Mouse (Mus musculus) MEL (cell line): ENCODE measurements around the gene Gm45021. TPM values are rescaled to one million over a fixed set of nuclear protein-coding genes. Genes with fewer than 3 reads are reported as not detected.

Experiments
- DNase-seq: peaks from one replicate; pipeline ENCODE4 v3.0.0; 2011; ENCODE audit warnings: low read depth, low spot score
- H3K27ac ChIP-seq: 2 replicates; pipeline ENCODE4 v1.5.1; 2012; ENCODE audit warnings: low read depth, mild to moderate bottlenecking, control low read depth, low read length, moderate library complexity; ENCODE audit not compliant: control insufficient read depth
- H3K27me3 ChIP-seq, 2 experiments: fragments of 150-350 bp in 1 of 2; sonication (generic) in 1 of 2; 2 replicates each; pipeline ENCODE4 v1.6.1; 2012; ENCODE audit warnings: low read length in 2 of 2, mild to moderate bottlenecking in 2 of 2, improper control_type of control experiment in 1 of 2, moderate library complexity in 1 of 2; ENCODE audit not compliant: insufficient read depth in 2 of 2, control insufficient read depth in 1 of 2
- H3K36me3 ChIP-seq, 2 experiments: 2 replicates each; pipeline ENCODE4 v1.6.1; 2012 to 2014; ENCODE audit warnings: low read length in 2 of 2, improper control_type of control experiment in 1 of 2, inconsistent platforms in 1 of 2, mild to moderate bottlenecking in 1 of 2; ENCODE audit not compliant: insufficient read depth in 2 of 2, control insufficient read depth in 1 of 2
- H3K4me1 ChIP-seq, 2 experiments: fragments of 150-350 bp in 1 of 2; sonication (generic) in 1 of 2; 2 replicates each; pipeline ENCODE4 v1.6.1; 2012; ENCODE audit warnings: low read length in 2 of 2, improper control_type of control experiment in 1 of 2, mild to moderate bottlenecking in 1 of 2; ENCODE audit not compliant: insufficient read depth in 2 of 2, control insufficient read depth in 1 of 2
- H3K4me3 ChIP-seq, 2 experiments: fragments of 150-350 bp in 1 of 2; sonication (generic) in 1 of 2; 2 replicates each; pipeline ENCODE4 v1.5.1; 2012; ENCODE audit warnings: low read depth in 2 of 2, low read length in 2 of 2, mild to moderate bottlenecking in 2 of 2, moderate library complexity in 2 of 2, control low read depth in 1 of 2, improper control_type of control experiment in 1 of 2; ENCODE audit not compliant: control insufficient read depth in 1 of 2, insufficient read depth in 1 of 2
- H3K79me2 ChIP-seq: 2 replicates; pipeline ENCODE4 v1.6.1; 2012; ENCODE audit warnings: mild to moderate bottlenecking, low read length, moderate library complexity; ENCODE audit not compliant: control insufficient read depth, poor library complexity, insufficient read depth
- H3K9ac ChIP-seq: 2 replicates; pipeline ENCODE4 v1.6.1; 2012; ENCODE audit warnings: low read depth, mild to moderate bottlenecking, control low read depth, low read length, moderate library complexity; ENCODE audit not compliant: control insufficient read depth, poor library complexity, severe bottlenecking
- H3K9me3 ChIP-seq: fragments of 150-350 bp; sonication (generic); replicated peaks from 2 replicates; pipeline ENCODE4 v1.6.1; 2012; ENCODE audit warnings: mild to moderate bottlenecking, low read length, improper control_type of control experiment, moderate library complexity; ENCODE audit not compliant: insufficient read depth
- EP300 ChIP-seq, 2 experiments: IDR thresholded peaks; 2 replicates each; pipeline ENCODE4 v1.6.1; 2011; ENCODE audit warnings: improper control_type of control experiment in 2 of 2, low read length in 2 of 2, low read depth in 1 of 2, mild to moderate bottlenecking in 1 of 2
- ETS1 ChIP-seq: IDR thresholded peaks from 2 replicates; pipeline ENCODE4 v1.6.1; 2012; ENCODE audit warnings: low read depth, mild to moderate bottlenecking, inconsistent platforms, low read length, improper control_type of control experiment, moderate library complexity
- GABPA ChIP-seq: IDR thresholded peaks from 2 replicates; pipeline ENCODE4 v1.6.1; 2012; ENCODE audit warnings: low read depth, mild to moderate bottlenecking, inconsistent platforms, low read length, improper control_type of control experiment, moderate library complexity
- GATA1 ChIP-seq: IDR thresholded peaks from 2 replicates; pipeline ENCODE4 v1.6.1; 2011; ENCODE audit warnings: low read depth, low read length, improper control_type of control experiment
- HCFC1 ChIP-seq: IDR thresholded peaks from 2 replicates; pipeline ENCODE4 v1.6.1; 2012; ENCODE audit warnings: low read depth, mild to moderate bottlenecking, inconsistent platforms, low read length, improper control_type of control experiment, moderate library complexity
- JUND ChIP-seq: IDR thresholded peaks from 2 replicates; pipeline ENCODE4 v1.6.1; 2011; ENCODE audit warnings: low read depth, mild to moderate bottlenecking, improper control_type of control experiment, low read length
- KAT2A ChIP-seq: conservative IDR thresholded peaks from 2 replicates; pipeline ENCODE4 v1.6.1; 2012; ENCODE audit warnings: low read depth, low read length, improper control_type of control experiment, inconsistent platforms
- MAX ChIP-seq: IDR thresholded peaks from 2 replicates; pipeline ENCODE4 v1.6.1; 2011; ENCODE audit warnings: low read length, improper control_type of control experiment
- MXI1 ChIP-seq: IDR thresholded peaks from 2 replicates; pipeline ENCODE4 v1.6.1; 2011; ENCODE audit warnings: mild to moderate bottlenecking, low read depth, low read length, improper control_type of control experiment
- MYC ChIP-seq: IDR thresholded peaks from 2 replicates; pipeline ENCODE4 v1.6.1; 2011; ENCODE audit warnings: low read depth, mild to moderate bottlenecking, low read length, improper control_type of control experiment, moderate library complexity
- NRF1 ChIP-seq: IDR thresholded peaks from 2 replicates; pipeline ENCODE4 v1.6.1; 2014; ENCODE audit warnings: low read depth, mild to moderate bottlenecking, inconsistent platforms, low read length, improper control_type of control experiment, moderate library complexity; ENCODE audit not compliant: poor library complexity, insufficient read depth, severe bottlenecking
- POLR2AphosphoS2 ChIP-seq: IDR thresholded peaks from 2 replicates; pipeline ENCODE4 v1.6.1; 2011; ENCODE audit warnings: low read length, improper control_type of control experiment
- POLR2AphosphoS5 ChIP-seq: IDR thresholded peaks from 2 replicates; pipeline ENCODE4 v1.6.1; 2012; ENCODE audit warnings: low read depth, borderline replicate concordance, mild to moderate bottlenecking, inconsistent platforms, low read length, moderate library complexity, mixed read lengths
- RAD21 ChIP-seq: IDR thresholded peaks from 2 replicates; pipeline ENCODE4 v1.6.1; 2011; ENCODE audit warnings: mild to moderate bottlenecking, low read depth, low read length, improper control_type of control experiment
- RCOR1 ChIP-seq: IDR thresholded peaks from 2 replicates; pipeline ENCODE4 v1.6.1; 2012; ENCODE audit warnings: low read depth, mild to moderate bottlenecking, inconsistent platforms, low read length, improper control_type of control experiment
- SIN3A ChIP-seq: IDR thresholded peaks from 2 replicates; pipeline ENCODE4 v1.6.1; 2012; ENCODE audit warnings: low read length, improper control_type of control experiment, inconsistent platforms
- TAL1 ChIP-seq: IDR thresholded peaks from 2 replicates; pipeline ENCODE4 v1.6.1; 2012; ENCODE audit warnings: mild to moderate bottlenecking, inconsistent platforms, low read length, moderate library complexity, mixed read lengths
- TCF12 ChIP-seq: IDR thresholded peaks from 2 replicates; pipeline ENCODE4 v1.6.1; 2014; ENCODE audit warnings: low read depth, mild to moderate bottlenecking, inconsistent platforms, low read length, improper control_type of control experiment, moderate library complexity
- UBTF ChIP-seq: IDR thresholded peaks from 2 replicates; pipeline ENCODE4 v1.6.1; 2012; ENCODE audit warnings: low read depth, mild to moderate bottlenecking, inconsistent platforms, low read length, improper control_type of control experiment, moderate library complexity, borderline replicate concordance; ENCODE audit not compliant: insufficient read depth
- USF1 ChIP-seq: IDR thresholded peaks from 2 replicates; pipeline ENCODE4 v1.6.1; 2014; ENCODE audit warnings: low read depth, mild to moderate bottlenecking, inconsistent platforms, low read length, improper control_type of control experiment, moderate library complexity
- USF2 ChIP-seq, 2 experiments: IDR thresholded peaks; 2 replicates each; pipeline ENCODE4 v1.6.1; 2011 to 2012; ENCODE audit warnings: improper control_type of control experiment in 2 of 2, low read length in 2 of 2, borderline replicate concordance in 1 of 2, inconsistent platforms in 1 of 2, low read depth in 1 of 2, mild to moderate bottlenecking in 1 of 2; ENCODE audit not compliant: insufficient read depth in 1 of 2
- ZC3H11A ChIP-seq: IDR thresholded peaks from 2 replicates; pipeline ENCODE4 v1.6.1; 2012; ENCODE audit warnings: low read depth, mild to moderate bottlenecking, inconsistent platforms, low read length, improper control_type of control experiment
- polyA plus RNA-seq, 2 experiments: library from polyadenylated mRNA; stranded (reverse) in 1 of 2; unstranded in 1 of 2; fragments of >175 nt in 1 of 2; fragments of >200 nt in 1 of 2; gene quantifications; 2 replicates each; pipeline versions ENCODE4 v1.2.1 to v1.2.4; 2012; ENCODE audit warnings: low replicate concordance in 2 of 2, low read depth in 1 of 2; ENCODE audit not compliant: insufficient read length in 2 of 2, insufficient read depth in 1 of 2, missing spikeins in 1 of 2
- total RNA-seq: library from RNA; depleted of rRNA; stranded (reverse); fragments of 300-350 nt; gene quantifications from 2 replicates; pipeline ENCODE4 v1.2.3, GENCODE M21; 2012; rRNA removed

Gm45021 gene
- not detected in 2 replicates for total RNA-seq
- polyA plus RNA-seq = not detected

- TF ChIP-seq MAX (no peak), ETS1 (no peak), POLR2AphosphoS2 (no peak), EP300 (IDR thresholded peaks at IDR 0.05; ENCODE audit: low read depth in 1 of 2, low read length in 2 of 2) (no peak), RCOR1 (no peak), KAT2A (no peak), POLR2AphosphoS5 (no peak)
- no peaks in the 10 kb centered on the region for H3K9me3 ChIP-seq
- no peaks in the 10 kb centered on the region for H3K27me3 ChIP-seq
- H3K4me3 ChIP-seq = no peak within 1 kb of the TSS
- no peak within 1 kb of the TSS for H3K27ac ChIP-seq
- no peak for DNase-seq
- no peaks in the 10 kb centered on the region for H3K4me1 ChIP-seq
- H3K36me3 ChIP-seq = no peaks in the 10 kb centered on the region
- H3K79me2 ChIP-seq = no peaks in the 10 kb centered on the region
- no peak within 1 kb of the TSS for H3K9ac ChIP-seq
Measured at GRCm38 (mm10) chr6:48589194-48589750, at the start of gene Gm45021. Gene Gm45021, plus strand, starts transcription at chr6:48589610.

GRCm38 (mm10) chr6:48539860-48540259 lies 49.5 kb upstream of the Gm45021 start:
- H3K4me3 ChIP-seq = no peak overlapping the region
- H3K36me3 ChIP-seq = no peaks in the 10 kb centered on the region
- H3K9me3 ChIP-seq = no peaks in the 10 kb centered on the region
- no peak overlapping the region for H3K9ac ChIP-seq
- no peaks in the 10 kb centered on the region for H3K4me1 ChIP-seq
- no peak for DNase-seq
- H3K27ac ChIP-seq = no peak overlapping the region
- TF ChIP-seq MYC = no peak
- TF ChIP-seq NRF1 = no peak
- TF ChIP-seq USF2 (IDR thresholded peaks at IDR 0.05; ENCODE audit: borderline replicate concordance in 1 of 2, insufficient read depth in 1 of 2, low read depth in 1 of 2, low read length in 2 of 2) = no peak
- no peaks in the 10 kb centered on the region for H3K27me3 ChIP-seq
- H3K79me2 ChIP-seq = no peaks in the 10 kb centered on the region

- TF ChIP-seq TCF12 (no peak), HCFC1 (no peak), ZC3H11A (no peak), POLR2AphosphoS2 (no peak), UBTF (no peak), MXI1 (no peak), USF1 (no peak), GATA1 (no peak), EP300 (IDR thresholded peaks at IDR 0.05; ENCODE audit: low read depth in 1 of 2, low read length in 2 of 2) (no peak), GABPA (no peak), KAT2A (no peak), SIN3A (no peak), JUND (no peak), TAL1 (no peak), USF2 (IDR thresholded peaks at IDR 0.05; ENCODE audit: borderline replicate concordance in 1 of 2, insufficient read depth in 1 of 2, low read depth in 1 of 2, low read length in 2 of 2) (no peak), RAD21 (no peak)
- TF ChIP-seq, all 39 proteins: peak for 0
- no peaks in the 10 kb centered on the region for H3K9me3 ChIP-seq
- no peak overlapping the region for H3K9ac ChIP-seq
- H3K4me1 ChIP-seq = no peaks in the 10 kb centered on the region
- no peaks in the 10 kb centered on the region for H3K36me3 ChIP-seq
- no peak overlapping the region for H3K27ac ChIP-seq
- no peak for DNase-seq
- H3K27me3 ChIP-seq = no peaks in the 10 kb centered on the region
- no peak overlapping the region for H3K4me3 ChIP-seq
- no peaks in the 10 kb centered on the region for H3K79me2 ChIP-seq
Measured at GRCm38 (mm10) chr6:48540721-48541120, 48.7 kb upstream of the Gm45021 start.
